ENCODE assay signal across 8 mouse cellular contexts in genomic region chr11:106722831-106723361, GRCm38 (mm10). TPM values are rescaled to one million over a fixed set of nuclear protein-coding genes. Genes with fewer than 3 reads are reported as not detected.
A peak's percentile ranks its signal among the peaks of the same experiment; 100 is the strongest.
DNase-seq lines count a peak whose midpoint lies in the region; ATAC-seq and TF ChIP-seq lines count a peak whose summit lies in the region.

No protein-coding gene starts in this region.

- 40% methylated on average over 7 of the region's 7 CpGs for WGBS in forebrain, embryonic 15.5 days

- no peaks in the 10 kb centered on the region for H3K9me3 ChIP-seq in forebrain, embryonic 15.5 days

- peak; percentile 64 to 80 for DNase-seq in adrenal gland, adult (ENCODE audit: inconsistent age in 2 of 2, low spot score in 1 of 2)
- no peak for DNase-seq in adrenal gland, postnatal 10 days
- peak; percentile 71 for DNase-seq in adipocyte (ENCODE audit: low spot score)
- DNase-seq in heart, postnatal 10 days = peak; percentile 31 to 47
- peak; percentile 51 for DNase-seq in lung, postnatal 36 days
- DNase-seq in layer of hippocampus, adult 2 months (ENCODE audit: low spot score in 2 of 2) = no peak
- DNase-seq in cerebellum, adult 11-12 months = no peak

- H3K27ac ChIP-seq in layer of hippocampus, adult 2 months = no peak overlapping the region
- H3K27ac ChIP-seq in forebrain, embryonic 15.5 days (replicated peaks) = no peak overlapping the region

- no peak for TF ChIP-seq CTCF in layer of hippocampus, adult 2 months (conservative IDR thresholded peaks at IDR 0.05)

- ATAC-seq in forebrain, embryonic 15.5 days (replicated peaks) = no peak

- no peaks in the 10 kb centered on the region for H3K27me3 ChIP-seq in forebrain, embryonic 15.5 days

- no peak overlapping the region for H3K4me2 ChIP-seq in forebrain, embryonic 15.5 days (replicated peaks)

- intact Hi-C loops in heart, postnatal 10 days (cut with DNase I) = no loop called here

- no peak overlapping the region for H3K4me3 ChIP-seq in layer of hippocampus, adult 2 months
- H3K4me3 ChIP-seq in forebrain, embryonic 15.5 days = no peak overlapping the region

- no peaks in the 10 kb centered on the region for H3K36me3 ChIP-seq in forebrain, embryonic 15.5 days

- no peak overlapping the region for H3K9ac ChIP-seq in forebrain, embryonic 15.5 days (replicated peaks)

- H3K4me1 ChIP-seq in forebrain, embryonic 15.5 days = no peaks in the 10 kb centered on the region

RNA-seq across cellular contexts. Expression of gene Pecam1, which starts 27.5 kb away (rescaled TPM):
- 100 to 1,000 TPM; 131 to 146 TPM for total RNA-seq in adrenal gland, postnatal 10 days (2021)
- 100 to 1,000 TPM; 214 to 220 TPM for total RNA-seq in heart, postnatal 10 days (2021)
- 10 to 100 TPM; 15.9 to 20.4 TPM for total RNA-seq in layer of hippocampus, adult 2 months (2021)
- polyA plus RNA-seq in forebrain, embryonic 15.5 days (2015; fragmentation: Nextera tagmentation; extraction: Ambion mirVana) = 12.1 and 14.3 TPM in 2 replicates

RNA-seq across cellular contexts. Expression of gene Milr1, which starts 28.1 kb away (rescaled TPM):
- 1 to 10 TPM; 1.1 to 1.6 TPM for total RNA-seq in adrenal gland, postnatal 10 days (2021)
- total RNA-seq in heart, postnatal 10 days (2021) = 1 to 10 TPM in 1 of 2 experiments, under 1 TPM in 1; 0.94 to 1.1 TPM
- total RNA-seq in layer of hippocampus, adult 2 months (2021) = not detected
- 0.52 and 1.2 TPM in 2 replicates for polyA plus RNA-seq in forebrain, embryonic 15.5 days (2015; fragmentation: Nextera tagmentation; extraction: Ambion mirVana)

RNA-seq across cellular contexts. Expression of gene Polg2, which starts 56.4 kb away (rescaled TPM):
- total RNA-seq in adrenal gland, postnatal 10 days (2021) = 1 to 10 TPM; 6.5 to 8.5 TPM
- total RNA-seq in heart, postnatal 10 days (2021) = 1 to 10 TPM; 3.7 to 4.3 TPM
- 1 to 10 TPM; 3.1 to 5.0 TPM for total RNA-seq in layer of hippocampus, adult 2 months (2021)
- polyA plus RNA-seq in forebrain, embryonic 15.5 days (2015; fragmentation: Nextera tagmentation; extraction: Ambion mirVana) = 9.9 and 11.0 TPM in 2 replicates

Comparison
In these comparisons a context has a peak if more than half of its experiments do, and no peak if none do; other contexts are left out.
1. DNase-seq: peak in adrenal gland, adult (2 of 2), adipocyte (single experiment), heart, postnatal 10 days (2 of 2) and lung, postnatal 36 days (single experiment); none in adrenal gland, postnatal 10 days (single experiment), layer of hippocampus, adult 2 months (0 of 2) and cerebellum, adult 11-12 months (single experiment).
2. RNA of gene Pecam1, which starts 27.5 kb away (total RNA-seq): 214 to 220 TPM in heart, postnatal 10 days and 131 to 146 TPM in adrenal gland, postnatal 10 days; 15.9 to 20.4 TPM in layer of hippocampus, adult 2 months; every median in the first group is over 4 times any median in the second.